Mouse (Mus musculus): Measurements from ENCODE around the gene Tcf19. TPM values are rescaled to one million over a fixed set of nuclear protein-coding genes. Genes with fewer than 3 reads are reported as not detected.
A peak's percentile ranks its signal among the peaks of the same experiment; 100 is the strongest.

Gene Tcf19
- polyA plus RNA-seq, 1 experiment from 2014 or later, result 48.8 TPM

DNA sequence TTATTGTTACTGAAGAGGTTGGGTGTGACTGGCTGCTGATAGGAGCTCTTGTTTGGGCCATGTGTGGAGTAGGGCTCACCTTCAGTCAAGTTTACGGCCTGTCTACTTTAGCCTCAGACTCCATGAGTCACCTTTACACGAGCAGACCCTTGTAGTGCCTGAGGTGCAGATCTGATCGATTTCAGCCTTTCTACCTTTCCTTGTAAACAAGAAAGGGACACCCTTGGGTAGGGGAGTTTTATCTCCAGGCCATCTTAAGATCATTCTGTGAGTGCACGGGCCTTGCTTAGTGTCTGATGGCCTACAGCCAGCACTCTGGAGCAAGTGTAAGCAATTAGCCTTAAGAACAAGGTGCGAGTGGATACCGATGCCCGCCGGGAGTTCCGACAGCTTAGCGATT is 9.7 kb downstream of the Tcf19 start:
- H3K9me3 ChIP-seq, result no peaks in the 10 kb centered on the region
- no peak overlapping the region for H3K27ac ChIP-seq (replicated peaks)
- H3K4me1 ChIP-seq, result peaks cover 6% of the 10 kb centered on the region; the same call in 1 of the 2 replicates
- H3K36me3 ChIP-seq, result no peaks in the 10 kb centered on the region
- H3K4me2 ChIP-seq, result no peak overlapping the region
- no peak overlapping the region for H3K4me3 ChIP-seq
- no peak for ATAC-seq (ENCODE audit: extremely low read depth, insufficient number of reproducible peaks, low FRiP score, low TSS enrichment)
- no peak overlapping the region for H3K9ac ChIP-seq
- WGBS, result 14% methylated on average over 10 of the region's 10 CpGs
- peaks cover 77% of the 10 kb centered on the region for H3K27me3 ChIP-seq (replicated peaks)

- Histone ChIP-seq H3K9ac (no peak within 1 kb of the TSS), H3K9me3 (no peaks in the 10 kb centered on the region), H3K4me1 (peaks cover 6% of the 10 kb centered on the region; the same call in 1 of the 2 replicates), H3K4me2 (no peak within 1 kb of the TSS), H3K27me3 (replicated peaks) (peaks cover 78% of the 10 kb centered on the region), H3K4me3 (no peak within 1 kb of the TSS), H3K36me3 (no peaks in the 10 kb centered on the region), H3K27ac (replicated peaks) (no peak within 1 kb of the TSS)
- 28% methylated on average over 13 of the region's 13 CpGs for WGBS
- no peak for ATAC-seq (ENCODE audit: extremely low read depth, insufficient number of reproducible peaks, low FRiP score, low TSS enrichment)
These were observed 10.8 kb downstream of the Tcf19 start, which contains the start of gene Pou5f1 for GRCm38 (mm10) chr17:35505776-35506175. Pou5f1 (plus strand) TSS chr17:35506018.

GRCm38 (mm10) chr17:35504628-35505481 is 11.8 kb downstream of the Tcf19 start:
- H3K36me3 ChIP-seq, result no peaks in the 10 kb centered on the region
- H3K4me3 ChIP-seq, result no peak overlapping the region
- H3K27ac ChIP-seq (replicated peaks), result no peak overlapping the region
- peaks cover 6% of the 10 kb centered on the region; the same call in 1 of the 2 replicates for H3K4me1 ChIP-seq
- H3K9ac ChIP-seq, result no peak overlapping the region
- ATAC-seq (ENCODE audit: extremely low read depth, insufficient number of reproducible peaks, low FRiP score, low TSS enrichment), result no peak
- 24% methylated on average over 8 of the region's 8 CpGs for WGBS
- peaks cover 80% of the 10 kb centered on the region for H3K27me3 ChIP-seq (replicated peaks)
- H3K4me2 ChIP-seq, result no peak overlapping the region
- H3K9me3 ChIP-seq, result no peaks in the 10 kb centered on the region

DNA sequence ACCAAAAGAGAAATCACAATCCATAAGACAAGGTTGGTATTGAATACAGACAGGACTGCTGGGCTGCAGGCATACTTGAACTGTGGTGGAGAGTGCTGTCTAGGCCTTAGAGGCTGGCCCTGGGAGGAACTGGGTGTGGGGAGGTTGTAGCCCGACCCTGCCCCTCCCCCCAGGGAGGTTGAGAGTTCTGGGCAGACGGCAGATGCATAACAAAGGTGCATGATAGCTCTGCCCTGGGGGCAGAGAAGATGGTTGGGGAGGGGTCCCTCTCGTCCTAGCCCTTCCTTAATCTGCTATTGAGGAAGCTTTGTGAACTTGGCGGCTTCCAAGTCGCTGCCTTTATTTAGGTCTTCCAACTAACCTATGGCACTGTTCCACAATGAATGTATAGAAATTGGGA is 12.8 kb downstream of the Tcf19 start:
- whole genome bisulfite sequencing, result 25% methylated on average over 5 of the region's 5 CpGs
- Histone ChIP-seq H3K9me3 (no peaks in the 10 kb centered on the region), H3K4me2 (no peak overlapping the region), H3K27ac (replicated peaks) (no peak overlapping the region), H3K27me3 (replicated peaks) (peaks cover 70% of the 10 kb centered on the region), H3K4me3 (no peak overlapping the region), H3K4me1 (no peaks in the 10 kb centered on the region), H3K9ac (no peak overlapping the region), H3K36me3 (no peaks in the 10 kb centered on the region)
- ATAC-seq (ENCODE audit: extremely low read depth, insufficient number of reproducible peaks, low FRiP score, low TSS enrichment), result no peak

- H3K9ac ChIP-seq, result no peak overlapping the region
- 42% methylated on average over 5 of the region's 5 CpGs for WGBS
- no peak for ATAC-seq (ENCODE audit: extremely low read depth, insufficient number of reproducible peaks, low FRiP score, low TSS enrichment)
- no peaks in the 10 kb centered on the region for H3K9me3 ChIP-seq
- no peak overlapping the region for H3K4me2 ChIP-seq
- no peak overlapping the region for H3K27ac ChIP-seq (replicated peaks)
- H3K36me3 ChIP-seq, result no peaks in the 10 kb centered on the region
- H3K4me3 ChIP-seq, result no peak overlapping the region
- H3K27me3 ChIP-seq (replicated peaks), result peaks cover 61% of the 10 kb centered on the region
- no peaks in the 10 kb centered on the region for H3K4me1 ChIP-seq
These were observed 13.9 kb downstream of the Tcf19 start for GRCm38 (mm10) chr17:35502762-35503161.

DNA sequence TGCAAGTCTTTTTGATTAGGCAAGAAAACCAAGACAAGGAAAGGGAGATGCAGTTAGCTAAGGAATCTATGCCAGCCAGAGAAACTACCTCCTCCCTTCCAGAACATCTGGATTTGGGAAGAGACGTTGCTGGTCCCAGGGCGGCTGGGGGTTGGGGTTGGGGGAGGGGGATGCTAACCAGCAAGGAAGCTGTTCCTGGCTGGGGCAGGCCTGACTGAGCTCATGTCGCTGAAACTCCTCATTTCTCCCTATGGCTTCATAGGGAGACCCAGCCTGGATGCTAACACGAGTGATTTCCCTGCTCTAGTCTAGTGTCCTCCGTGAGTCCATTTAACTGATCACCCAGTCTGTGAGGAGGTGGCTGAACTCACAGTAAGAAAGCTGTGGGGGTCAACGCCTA is 14.4 kb downstream of the Tcf19 start:
- Histone ChIP-seq H3K27ac (replicated peaks) (no peak overlapping the region), H3K4me1 (no peaks in the 10 kb centered on the region), H3K36me3 (no peaks in the 10 kb centered on the region), H3K4me3 (no peak overlapping the region), H3K4me2 (no peak overlapping the region), H3K9ac (no peak overlapping the region), H3K27me3 (replicated peaks) (peaks cover 55% of the 10 kb centered on the region), H3K9me3 (no peaks in the 10 kb centered on the region)
- 10% methylated on average over 6 of the region's 6 CpGs for WGBS
- ATAC-seq (ENCODE audit: extremely low read depth, insufficient number of reproducible peaks, low FRiP score, low TSS enrichment), result no peak

GRCm38 (mm10) chr17:35497124-35497523 is 19.5 kb downstream of the Tcf19 start:
- 85% methylated on average over 7 of the region's 7 CpGs for WGBS
- Histone ChIP-seq H3K4me3 (no peak overlapping the region), H3K36me3 (no peaks in the 10 kb centered on the region), H3K4me1 (no peaks in the 10 kb centered on the region), H3K9me3 (no peaks in the 10 kb centered on the region), H3K9ac (no peak overlapping the region), H3K4me2 (no peak overlapping the region), H3K27me3 (replicated peaks) (peaks cover 6% of the 10 kb centered on the region; the same call in 1 of the 2 replicates), H3K27ac (replicated peaks) (no peak overlapping the region)
- ATAC-seq (ENCODE audit: extremely low read depth, insufficient number of reproducible peaks, low FRiP score, low TSS enrichment), result no peak

DNA sequence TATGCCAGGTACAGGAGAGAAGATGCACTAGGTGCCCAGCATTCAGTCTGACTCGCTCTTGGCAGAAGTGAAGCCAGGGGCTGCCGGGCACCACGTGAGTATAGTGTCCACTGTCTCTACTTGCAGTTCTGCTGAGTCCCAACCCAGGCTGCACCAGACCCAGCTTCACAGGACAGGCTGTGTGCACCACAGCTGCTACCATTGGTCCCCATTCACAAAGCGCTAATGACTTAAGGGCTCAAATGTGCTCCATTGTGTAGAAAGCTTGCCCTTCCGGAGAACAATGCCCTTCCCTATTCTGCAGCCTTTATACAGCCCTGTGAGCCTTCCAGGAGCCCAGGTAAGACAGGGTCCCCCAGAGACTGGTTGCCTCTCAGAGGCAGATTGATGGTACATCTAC is 26.3 kb downstream of the Tcf19 start:
- H3K9ac ChIP-seq, result no peak overlapping the region
- H3K36me3 ChIP-seq, result no peaks in the 10 kb centered on the region
- H3K4me2 ChIP-seq, result no peak overlapping the region
- 73% methylated on average over 5 of the region's 5 CpGs for WGBS
- ATAC-seq (ENCODE audit: extremely low read depth, insufficient number of reproducible peaks, low FRiP score, low TSS enrichment), result no peak
- H3K27ac ChIP-seq (replicated peaks), result no peak overlapping the region
- no peak overlapping the region for H3K4me3 ChIP-seq
- H3K9me3 ChIP-seq, result no peaks in the 10 kb centered on the region
- H3K4me1 ChIP-seq, result peaks cover 4% of the 10 kb centered on the region; the same call in 1 of the 2 replicates
- H3K27me3 ChIP-seq (replicated peaks), result peaks cover 4% of the 10 kb centered on the region; the same call in 1 of the 2 replicates

DNA sequence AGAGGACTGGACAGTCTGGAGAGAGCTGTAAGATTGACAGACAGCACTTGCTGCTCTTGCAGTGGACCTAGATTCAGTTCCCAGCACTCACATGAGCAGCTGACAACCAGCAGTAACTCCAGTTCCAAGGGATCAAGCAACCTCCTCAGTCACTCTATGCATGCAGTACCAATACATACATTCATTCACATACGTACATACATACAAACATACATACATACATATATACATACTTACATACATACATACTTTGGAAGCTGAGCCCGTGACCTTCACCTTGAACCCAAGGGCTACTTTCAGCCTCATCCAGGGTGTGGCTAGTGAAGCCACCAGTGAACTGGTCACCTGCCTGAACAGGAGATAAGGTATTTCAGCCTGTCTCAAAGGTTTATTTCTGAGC is 28.6 kb downstream of the Tcf19 start:
- Histone ChIP-seq H3K9me3 (no peaks in the 10 kb centered on the region), H3K4me2 (no peak overlapping the region), H3K4me1 (peaks cover 4% of the 10 kb centered on the region; the same call in 1 of the 2 replicates), H3K27ac (replicated peaks) (no peak overlapping the region), H3K4me3 (no peak overlapping the region), H3K27me3 (replicated peaks) (peaks cover 7% of the 10 kb centered on the region; the same call in 1 of the 2 replicates), H3K9ac (no peak overlapping the region), H3K36me3 (no peaks in the 10 kb centered on the region)
- ATAC-seq (ENCODE audit: extremely low read depth, insufficient number of reproducible peaks, low FRiP score, low TSS enrichment), result no peak
- 85% methylated on average over 2 of the region's 2 CpGs for WGBS

- Histone ChIP-seq H3K27me3 (replicated peaks) (peaks cover 7% of the 10 kb centered on the region; the same call in 1 of the 2 replicates), H3K27ac (replicated peaks) (no peak overlapping the region), H3K9ac (no peak overlapping the region), H3K4me1 (peaks cover 4% of the 10 kb centered on the region; the same call in 1 of the 2 replicates), H3K9me3 (no peaks in the 10 kb centered on the region), H3K36me3 (no peaks in the 10 kb centered on the region), H3K4me2 (no peak overlapping the region), H3K4me3 (no peak overlapping the region)
- ATAC-seq (ENCODE audit: extremely low read depth, insufficient number of reproducible peaks, low FRiP score, low TSS enrichment), result no peak
- 35% methylated on average over 10 of the region's 10 CpGs for WGBS
These were observed 29.9 kb downstream of the Tcf19 start for GRCm38 (mm10) chr17:35486726-35487125.

GRCm38 (mm10) chr17:35485702-35486101 is 30.9 kb downstream of the Tcf19 start:
- Histone ChIP-seq H3K36me3 (no peaks in the 10 kb centered on the region), H3K27me3 (replicated peaks) (peaks cover 7% of the 10 kb centered on the region; the same call in 1 of the 2 replicates), H3K9me3 (no peaks in the 10 kb centered on the region), H3K27ac (replicated peaks) (peak overlapping the region; percentile 71), H3K9ac (no peak overlapping the region), H3K4me2 (no peak overlapping the region), H3K4me1 (peaks cover 4% of the 10 kb centered on the region; the same call in 1 of the 2 replicates), H3K4me3 (no peak overlapping the region)
- no peak; the same call in 1 of the 2 replicates for ATAC-seq (ENCODE audit: extremely low read depth, insufficient number of reproducible peaks, low FRiP score, low TSS enrichment)
- WGBS, result 29% methylated on average over 4 of the region's 4 CpGs

Data from heart, embryonic 13.5 days (tissue).